Mouse (Mus musculus) hematopoietic stem cell, adult 5-6 weeks (primary cell): ENCODE results near the gene Stk33. TPM values are rescaled to one million over a fixed set of nuclear protein-coding genes. Genes with fewer than 3 reads are reported as not detected.

Source experiments
- ATAC-seq, 2 experiments: fragments of 125-278 bp in 1 of 2; replicated peaks in 1 of 2; 2 replicates each; pipeline ENCODE4 v1.8.0; 2016 to 2017; ENCODE audit warnings: inconsistent platforms in 2 of 2, mild to moderate bottlenecking in 2 of 2, moderate number of reproducible peaks in 2 of 2, low read depth in 1 of 2, moderate TSS enrichment in 1 of 2; ENCODE audit not compliant: low FRiP score in 2 of 2, poor library complexity in 2 of 2, severe bottlenecking in 2 of 2, insufficient read depth in 1 of 2, low TSS enrichment in 1 of 2
- total RNA-seq: library from RNA; stranded (forward); fragments of 172-1452, 232-1000 nt; gene quantifications from 2 replicates; pipeline ENCODE4 v1.2.3, GENCODE M21; 2017

The Stk33 gene
- total RNA-seq, 1 experiment from 2014 or later = not detected

GRCm38 (mm10) chr7:109275151-109275550, 163.7 kb downstream of the Stk33 start:
- ATAC-seq = no peak

GRCm38 (mm10) chr7:109274289-109274688, 164.6 kb downstream of the Stk33 start:
- no peak for ATAC-seq

- no peak for ATAC-seq
Observed at GRCm38 (mm10) chr7:109269046-109269445, 169.8 kb downstream of the Stk33 start.

GRCm38 (mm10) chr7:109267370-109267769, 171.5 kb downstream of the Stk33 start:
- ATAC-seq = no peak

- ATAC-seq = no peak
Observed at GRCm38 (mm10) chr7:109266181-109266580, 172.7 kb downstream of the Stk33 start.

- ATAC-seq = peak; percentile 74 to 75; a peak in 3 of 4 replicates
Observed at GRCm38 (mm10) chr7:109265606-109266005, 173.3 kb downstream of the Stk33 start.

- ATAC-seq = peak; percentile 84 to 87
Observed at GRCm38 (mm10) chr7:109255506-109256352, 183.2 kb downstream of the Stk33 start.

GRCm38 (mm10) chr7:109251418-109251817, 187.5 kb downstream of the Stk33 start:
- no peak for ATAC-seq

- peak; percentile 36 to 70 for ATAC-seq
Observed at GRCm38 (mm10) chr7:109244776-109245175, 194.1 kb downstream of the Stk33 start.

- no peak for ATAC-seq
Observed at GRCm38 (mm10) chr7:109241313-109241712, 197.6 kb downstream of the Stk33 start.

- ATAC-seq = no peak
Observed at GRCm38 (mm10) chr7:109239346-109239745, 199.5 kb downstream of the Stk33 start.

GRCm38 (mm10) chr7:109238724-109239123, 200.2 kb downstream of the Stk33 start:
- ATAC-seq = no peak

- ATAC-seq = no peak
Observed at GRCm38 (mm10) chr7:109234882-109235640, 203.8 kb downstream of the Stk33 start.

- ATAC-seq = no peak
Observed at GRCm38 (mm10) chr7:109234476-109234875, 204.4 kb downstream of the Stk33 start.

- no peak for ATAC-seq
Observed at GRCm38 (mm10) chr7:109231881-109232321, 207.0 kb downstream of the Stk33 start.

GRCm38 (mm10) chr7:109231307-109231706, 207.6 kb downstream of the Stk33 start:
- no peak for ATAC-seq

GRCm38 (mm10) chr7:109230806-109231205, 208.1 kb downstream of the Stk33 start:
- peak; percentile 74 to 80; a peak in 3 of 4 replicates for ATAC-seq
